Mouse (Mus musculus): ENCODE measurements at regions not wholly inside any gene's neighbourhood (a gene's known extent, or its start where the extent isn't known, plus 50 kb on each side); places are given as distances from the start of the nearest gene placed in this dataset.

- no peaks in the 10 kb centered on the region for H3K27me3 ChIP-seq (replicated peaks; ENCODE audit: control insufficient read depth, insufficient read depth, low read length)
- H3K27ac ChIP-seq (ENCODE audit: low read depth, low read length): no peak overlapping the region
- H3K9ac ChIP-seq (ENCODE audit: low read depth, low read length): no peak overlapping the region
- no peak overlapping the region for H3K4me2 ChIP-seq (ENCODE audit: low read length)
- H3K4me3 ChIP-seq (ENCODE audit: low read length): no peak overlapping the region
- no peaks in the 10 kb centered on the region for H3K36me3 ChIP-seq (ENCODE audit: control insufficient read depth, insufficient read depth, low read length)
- no peak for ATAC-seq
- WGBS: 53% methylated on average over 2 of the region's 2 CpGs
- H3K9me3 ChIP-seq (ENCODE audit: control insufficient read depth, low read length): no peaks in the 10 kb centered on the region
- no peaks in the 10 kb centered on the region for H3K4me1 ChIP-seq (ENCODE audit: control insufficient read depth, insufficient read depth, low read depth, low read length)
Measured at GRCm38 (mm10) chr11:79762027-79762426, 171.0 kb downstream of the Rab11fip4 start.

- H3K36me3 ChIP-seq (ENCODE audit: control insufficient read depth, insufficient read depth, low read length): no peaks in the 10 kb centered on the region
- no peak overlapping the region for H3K9ac ChIP-seq (ENCODE audit: low read depth, low read length)
- H3K4me1 ChIP-seq (ENCODE audit: control insufficient read depth, insufficient read depth, low read depth, low read length): no peaks in the 10 kb centered on the region
- no peak overlapping the region for H3K27ac ChIP-seq (ENCODE audit: low read depth, low read length)
- no peak overlapping the region for H3K4me2 ChIP-seq (ENCODE audit: low read length)
- WGBS: 90% methylated on average over 4 of the region's 4 CpGs
- H3K4me3 ChIP-seq (ENCODE audit: low read length): no peak overlapping the region
- no peak for ATAC-seq
- no peaks in the 10 kb centered on the region for H3K9me3 ChIP-seq (ENCODE audit: control insufficient read depth, low read length)
- H3K27me3 ChIP-seq (replicated peaks; ENCODE audit: control insufficient read depth, insufficient read depth, low read length): no peaks in the 10 kb centered on the region
Measured at GRCm38 (mm10) chr11:79760533-79760932, 169.5 kb downstream of the Rab11fip4 start.

GRCm38 (mm10) chr11:79758281-79758680 lies 167.3 kb downstream of the Rab11fip4 start:
- H3K9ac ChIP-seq (ENCODE audit: low read depth, low read length): no peak overlapping the region
- no peak for ATAC-seq
- H3K27ac ChIP-seq (ENCODE audit: low read depth, low read length): no peak overlapping the region
- H3K36me3 ChIP-seq (ENCODE audit: control insufficient read depth, insufficient read depth, low read length): no peaks in the 10 kb centered on the region
- no peaks in the 10 kb centered on the region for H3K27me3 ChIP-seq (replicated peaks; ENCODE audit: control insufficient read depth, insufficient read depth, low read length)
- no peak overlapping the region for H3K4me3 ChIP-seq (ENCODE audit: low read length)
- no peak overlapping the region for H3K4me2 ChIP-seq (ENCODE audit: low read length)
- 94% methylated on average over 3 of the region's 3 CpGs for WGBS
- no peaks in the 10 kb centered on the region for H3K4me1 ChIP-seq (ENCODE audit: control insufficient read depth, insufficient read depth, low read depth, low read length)
- no peaks in the 10 kb centered on the region for H3K9me3 ChIP-seq (ENCODE audit: control insufficient read depth, low read length)

- WGBS: 89% methylated on average over 5 of the region's 5 CpGs
- no peak for ATAC-seq
- no peaks in the 10 kb centered on the region for H3K27me3 ChIP-seq (replicated peaks; ENCODE audit: control insufficient read depth, insufficient read depth, low read length)
Measured at GRCm38 (mm10) chr11:79757513-79758071, 166.6 kb downstream of the Rab11fip4 start.

GRCm38 (mm10) chr11:79756305-79756846 lies 165.4 kb downstream of the Rab11fip4 start:
- Histone ChIP-seq H3K4me1 (ENCODE audit: control insufficient read depth, insufficient read depth, low read depth, low read length) (no peaks in the 10 kb centered on the region), H3K4me2 (ENCODE audit: low read length) (no peak overlapping the region), H3K9me3 (ENCODE audit: control insufficient read depth, low read length) (no peaks in the 10 kb centered on the region), H3K27ac (ENCODE audit: low read depth, low read length) (no peak overlapping the region), H3K36me3 (ENCODE audit: control insufficient read depth, insufficient read depth, low read length) (no peaks in the 10 kb centered on the region), H3K4me3 (ENCODE audit: low read length) (no peak overlapping the region), H3K9ac (ENCODE audit: low read depth, low read length) (no peak overlapping the region), H3K27me3 (replicated peaks; ENCODE audit: control insufficient read depth, insufficient read depth, low read length) (no peaks in the 10 kb centered on the region)
- 81% methylated on average over 9 of the region's 9 CpGs for WGBS
- ATAC-seq: no peak

More at GRCm38 (mm10) chr11:79757513-79758071, 166.6 kb downstream of the Rab11fip4 start:
- H3K4me1 ChIP-seq (ENCODE audit: control insufficient read depth, insufficient read depth, low read depth, low read length): no peaks in the 10 kb centered on the region
- H3K4me2 ChIP-seq (ENCODE audit: low read length): no peak overlapping the region
- H3K4me3 ChIP-seq (ENCODE audit: low read length): no peak overlapping the region
- H3K36me3 ChIP-seq (ENCODE audit: control insufficient read depth, insufficient read depth, low read length): no peaks in the 10 kb centered on the region
- H3K27ac ChIP-seq (ENCODE audit: low read depth, low read length): no peak overlapping the region
- H3K9ac ChIP-seq (ENCODE audit: low read depth, low read length): no peak overlapping the region
- H3K9me3 ChIP-seq (ENCODE audit: control insufficient read depth, low read length): no peaks in the 10 kb centered on the region

- Histone ChIP-seq H3K4me1 (ENCODE audit: control insufficient read depth, insufficient read depth, low read depth, low read length) (no peaks in the 10 kb centered on the region), H3K27ac (ENCODE audit: low read depth, low read length) (no peak overlapping the region), H3K27me3 (replicated peaks; ENCODE audit: control insufficient read depth, insufficient read depth, low read length) (no peaks in the 10 kb centered on the region), H3K36me3 (ENCODE audit: control insufficient read depth, insufficient read depth, low read length) (no peaks in the 10 kb centered on the region), H3K9ac (ENCODE audit: low read depth, low read length) (no peak overlapping the region), H3K9me3 (ENCODE audit: control insufficient read depth, low read length) (no peaks in the 10 kb centered on the region), H3K4me2 (ENCODE audit: low read length) (no peak overlapping the region), H3K4me3 (ENCODE audit: low read length) (no peak overlapping the region)
- 89% methylated on average over 2 of the region's 2 CpGs for WGBS
- no peak for ATAC-seq
Measured at GRCm38 (mm10) chr11:79753491-79753890, 162.5 kb downstream of the Rab11fip4 start.

- no peak overlapping the region for H3K9ac ChIP-seq (ENCODE audit: low read depth, low read length)
- no peaks in the 10 kb centered on the region for H3K36me3 ChIP-seq (ENCODE audit: control insufficient read depth, insufficient read depth, low read length)
- H3K27ac ChIP-seq (ENCODE audit: low read depth, low read length): no peak overlapping the region
- WGBS: 57% methylated on average over 7 of the region's 7 CpGs
- H3K4me1 ChIP-seq (ENCODE audit: control insufficient read depth, insufficient read depth, low read depth, low read length): no peaks in the 10 kb centered on the region
- no peak for ATAC-seq
- no peaks in the 10 kb centered on the region for H3K27me3 ChIP-seq (replicated peaks; ENCODE audit: control insufficient read depth, insufficient read depth, low read length)
- no peak overlapping the region for H3K4me2 ChIP-seq (ENCODE audit: low read length)
- H3K9me3 ChIP-seq (ENCODE audit: control insufficient read depth, low read length): no peaks in the 10 kb centered on the region
- H3K4me3 ChIP-seq (ENCODE audit: low read length): no peak overlapping the region
Measured at GRCm38 (mm10) chr11:79752717-79753480, 161.9 kb downstream of the Rab11fip4 start.

GRCm38 (mm10) chr11:79751751-79752716 lies 161.0 kb downstream of the Rab11fip4 start:
- H3K4me2 ChIP-seq (ENCODE audit: low read length): no peak overlapping the region
- H3K9me3 ChIP-seq (ENCODE audit: control insufficient read depth, low read length): no peaks in the 10 kb centered on the region
- H3K9ac ChIP-seq (ENCODE audit: low read depth, low read length): no peak overlapping the region
- WGBS: 65% methylated on average over 14 of the region's 14 CpGs
- H3K36me3 ChIP-seq (ENCODE audit: control insufficient read depth, insufficient read depth, low read length): no peaks in the 10 kb centered on the region
- H3K27me3 ChIP-seq (replicated peaks; ENCODE audit: control insufficient read depth, insufficient read depth, low read length): no peaks in the 10 kb centered on the region
- H3K4me1 ChIP-seq (ENCODE audit: control insufficient read depth, insufficient read depth, low read depth, low read length): no peaks in the 10 kb centered on the region
- H3K27ac ChIP-seq (ENCODE audit: low read depth, low read length): no peak overlapping the region
- ATAC-seq: no peak
- no peak overlapping the region for H3K4me3 ChIP-seq (ENCODE audit: low read length)

- Histone ChIP-seq H3K4me1 (ENCODE audit: control insufficient read depth, insufficient read depth, low read depth, low read length) (no peaks in the 10 kb centered on the region), H3K4me2 (ENCODE audit: low read length) (no peak overlapping the region), H3K4me3 (ENCODE audit: low read length) (no peak overlapping the region), H3K27ac (ENCODE audit: low read depth, low read length) (no peak overlapping the region), H3K9me3 (ENCODE audit: control insufficient read depth, low read length) (no peaks in the 10 kb centered on the region), H3K36me3 (ENCODE audit: control insufficient read depth, insufficient read depth, low read length) (no peaks in the 10 kb centered on the region), H3K9ac (ENCODE audit: low read depth, low read length) (no peak overlapping the region), H3K27me3 (replicated peaks; ENCODE audit: control insufficient read depth, insufficient read depth, low read length) (no peaks in the 10 kb centered on the region)
- no peak for ATAC-seq
- 72% methylated on average over 2 of the region's 2 CpGs for WGBS
Measured at GRCm38 (mm10) chr11:79750943-79751342, 159.9 kb downstream of the Rab11fip4 start.

Measured in hindbrain, embryonic 16.5 days (tissue).